Mouse (Mus musculus) MEL (cell line): ENCODE results near the gene Tmeff1. TPM values are rescaled to one million over a fixed set of nuclear protein-coding genes. Genes with fewer than 3 reads are reported as not detected.

Source experiments
- DNase-seq: peaks from one replicate; pipeline ENCODE4 v3.0.0; 2011; ENCODE audit warnings: low read depth, low spot score
- H3K27ac ChIP-seq: 2 replicates; pipeline ENCODE4 v1.5.1; 2012; ENCODE audit warnings: low read depth, mild to moderate bottlenecking, control low read depth, low read length, moderate library complexity; ENCODE audit not compliant: control insufficient read depth
- H3K27me3 ChIP-seq, 2 experiments: fragments of 150-350 bp in 1 of 2; sonication (generic) in 1 of 2; 2 replicates each; pipeline ENCODE4 v1.6.1; 2012; ENCODE audit warnings: low read length in 2 of 2, mild to moderate bottlenecking in 2 of 2, improper control_type of control experiment in 1 of 2, moderate library complexity in 1 of 2; ENCODE audit not compliant: insufficient read depth in 2 of 2, control insufficient read depth in 1 of 2
- H3K36me3 ChIP-seq, 2 experiments: 2 replicates each; pipeline ENCODE4 v1.6.1; 2012 to 2014; ENCODE audit warnings: low read length in 2 of 2, improper control_type of control experiment in 1 of 2, inconsistent platforms in 1 of 2, mild to moderate bottlenecking in 1 of 2; ENCODE audit not compliant: insufficient read depth in 2 of 2, control insufficient read depth in 1 of 2
- H3K4me1 ChIP-seq, 2 experiments: fragments of 150-350 bp in 1 of 2; sonication (generic) in 1 of 2; 2 replicates each; pipeline ENCODE4 v1.6.1; 2012; ENCODE audit warnings: low read length in 2 of 2, improper control_type of control experiment in 1 of 2, mild to moderate bottlenecking in 1 of 2; ENCODE audit not compliant: insufficient read depth in 2 of 2, control insufficient read depth in 1 of 2
- H3K4me3 ChIP-seq, 2 experiments: fragments of 150-350 bp in 1 of 2; sonication (generic) in 1 of 2; 2 replicates each; pipeline ENCODE4 v1.5.1; 2012; ENCODE audit warnings: low read depth in 2 of 2, low read length in 2 of 2, mild to moderate bottlenecking in 2 of 2, moderate library complexity in 2 of 2, control low read depth in 1 of 2, improper control_type of control experiment in 1 of 2; ENCODE audit not compliant: control insufficient read depth in 1 of 2, insufficient read depth in 1 of 2
- H3K79me2 ChIP-seq: 2 replicates; pipeline ENCODE4 v1.6.1; 2012; ENCODE audit warnings: mild to moderate bottlenecking, low read length, moderate library complexity; ENCODE audit not compliant: control insufficient read depth, poor library complexity, insufficient read depth
- H3K9ac ChIP-seq: 2 replicates; pipeline ENCODE4 v1.6.1; 2012; ENCODE audit warnings: low read depth, mild to moderate bottlenecking, control low read depth, low read length, moderate library complexity; ENCODE audit not compliant: control insufficient read depth, poor library complexity, severe bottlenecking
- H3K9me3 ChIP-seq: fragments of 150-350 bp; sonication (generic); replicated peaks from 2 replicates; pipeline ENCODE4 v1.6.1; 2012; ENCODE audit warnings: mild to moderate bottlenecking, low read length, improper control_type of control experiment, moderate library complexity; ENCODE audit not compliant: insufficient read depth
- CHD1 ChIP-seq: IDR thresholded peaks from 2 replicates; pipeline ENCODE4 v1.6.1; 2012; ENCODE audit warnings: low read depth, mild to moderate bottlenecking, inconsistent platforms, low read length, improper control_type of control experiment
- CHD2 ChIP-seq: IDR thresholded peaks from 2 replicates; pipeline ENCODE4 v1.6.1; 2011; ENCODE audit warnings: low read length, improper control_type of control experiment
- E2F4 ChIP-seq: IDR thresholded peaks from 2 replicates; pipeline ENCODE4 v1.6.1; 2011; ENCODE audit warnings: low read depth, low read length, improper control_type of control experiment, borderline replicate concordance
- ELF1 ChIP-seq: IDR thresholded peaks from 2 replicates; pipeline ENCODE4 v1.6.1; 2014; ENCODE audit warnings: low read depth, mild to moderate bottlenecking, inconsistent platforms, low read length, improper control_type of control experiment, moderate library complexity
- GABPA ChIP-seq: IDR thresholded peaks from 2 replicates; pipeline ENCODE4 v1.6.1; 2012; ENCODE audit warnings: low read depth, mild to moderate bottlenecking, inconsistent platforms, low read length, improper control_type of control experiment, moderate library complexity
- GATA1 ChIP-seq: IDR thresholded peaks from 2 replicates; pipeline ENCODE4 v1.6.1; 2011; ENCODE audit warnings: low read depth, low read length, improper control_type of control experiment
- MAFK ChIP-seq: IDR thresholded peaks from 2 replicates; pipeline ENCODE4 v1.6.1; 2011; ENCODE audit warnings: low read depth, mild to moderate bottlenecking, low read length, improper control_type of control experiment, borderline replicate concordance
- MAX ChIP-seq: IDR thresholded peaks from 2 replicates; pipeline ENCODE4 v1.6.1; 2011; ENCODE audit warnings: low read length, improper control_type of control experiment
- MEF2A ChIP-seq: IDR thresholded peaks from 2 replicates; pipeline ENCODE4 v1.6.1; 2014; ENCODE audit warnings: low read depth, mild to moderate bottlenecking, inconsistent platforms, low read length, improper control_type of control experiment; ENCODE audit not compliant: poor library complexity, insufficient replicate concordance, severe bottlenecking; ENCODE audit errors: extremely low read depth
- MYB ChIP-seq: IDR thresholded peaks from 2 replicates; pipeline ENCODE4 v1.6.1; 2011; ENCODE audit warnings: mild to moderate bottlenecking, low read depth, low read length, improper control_type of control experiment
- NELFE ChIP-seq: IDR thresholded peaks from 2 replicates; pipeline ENCODE4 v1.6.1; 2011; ENCODE audit warnings: low read depth, low read length, improper control_type of control experiment
- NRF1 ChIP-seq: IDR thresholded peaks from 2 replicates; pipeline ENCODE4 v1.6.1; 2014; ENCODE audit warnings: low read depth, mild to moderate bottlenecking, inconsistent platforms, low read length, improper control_type of control experiment, moderate library complexity; ENCODE audit not compliant: poor library complexity, insufficient read depth, severe bottlenecking
- POLR2A ChIP-seq, 2 experiments: IDR thresholded peaks; 2 replicates each; pipeline ENCODE4 v1.6.1; 2011 to 2012; ENCODE audit warnings: low read length in 2 of 2, mild to moderate bottlenecking in 2 of 2, control low read depth in 1 of 2, improper control_type of control experiment in 1 of 2, low read depth in 1 of 2, moderate library complexity in 1 of 2; ENCODE audit not compliant: control insufficient read depth in 1 of 2, insufficient read depth in 1 of 2, poor library complexity in 1 of 2
- RCOR1 ChIP-seq: IDR thresholded peaks from 2 replicates; pipeline ENCODE4 v1.6.1; 2012; ENCODE audit warnings: low read depth, mild to moderate bottlenecking, inconsistent platforms, low read length, improper control_type of control experiment
- SIN3A ChIP-seq: IDR thresholded peaks from 2 replicates; pipeline ENCODE4 v1.6.1; 2012; ENCODE audit warnings: low read length, improper control_type of control experiment, inconsistent platforms
- SMC3 ChIP-seq: IDR thresholded peaks from 2 replicates; pipeline ENCODE4 v1.6.1; 2011; ENCODE audit warnings: low read depth, low read length, improper control_type of control experiment
- TCF12 ChIP-seq: IDR thresholded peaks from 2 replicates; pipeline ENCODE4 v1.6.1; 2014; ENCODE audit warnings: low read depth, mild to moderate bottlenecking, inconsistent platforms, low read length, improper control_type of control experiment, moderate library complexity
- UBTF ChIP-seq: IDR thresholded peaks from 2 replicates; pipeline ENCODE4 v1.6.1; 2012; ENCODE audit warnings: low read depth, mild to moderate bottlenecking, inconsistent platforms, low read length, improper control_type of control experiment, moderate library complexity, borderline replicate concordance; ENCODE audit not compliant: insufficient read depth
- USF1 ChIP-seq: IDR thresholded peaks from 2 replicates; pipeline ENCODE4 v1.6.1; 2014; ENCODE audit warnings: low read depth, mild to moderate bottlenecking, inconsistent platforms, low read length, improper control_type of control experiment, moderate library complexity
- USF2 ChIP-seq, 2 experiments: IDR thresholded peaks; 2 replicates each; pipeline ENCODE4 v1.6.1; 2011 to 2012; ENCODE audit warnings: improper control_type of control experiment in 2 of 2, low read length in 2 of 2, borderline replicate concordance in 1 of 2, inconsistent platforms in 1 of 2, low read depth in 1 of 2, mild to moderate bottlenecking in 1 of 2; ENCODE audit not compliant: insufficient read depth in 1 of 2
- ZC3H11A ChIP-seq: IDR thresholded peaks from 2 replicates; pipeline ENCODE4 v1.6.1; 2012; ENCODE audit warnings: low read depth, mild to moderate bottlenecking, inconsistent platforms, low read length, improper control_type of control experiment
- ZNF384 ChIP-seq: IDR thresholded peaks from 2 replicates; pipeline ENCODE4 v1.6.1; 2012; ENCODE audit warnings: low read depth, mild to moderate bottlenecking, inconsistent platforms, low read length, improper control_type of control experiment
- polyA plus RNA-seq, 2 experiments: library from polyadenylated mRNA; stranded (reverse) in 1 of 2; unstranded in 1 of 2; fragments of >175 nt in 1 of 2; fragments of >200 nt in 1 of 2; gene quantifications; 2 replicates each; pipeline versions ENCODE4 v1.2.1 to v1.2.4; 2012; ENCODE audit warnings: low replicate concordance in 2 of 2, low read depth in 1 of 2; ENCODE audit not compliant: insufficient read length in 2 of 2, insufficient read depth in 1 of 2, missing spikeins in 1 of 2
- total RNA-seq: library from RNA; depleted of rRNA; stranded (reverse); fragments of 300-350 nt; gene quantifications from 2 replicates; pipeline ENCODE4 v1.2.3, GENCODE M21; 2012

The Tmeff1 gene
- total and polyA plus RNA-seq, 3 experiments: not detected

- Histone ChIP-seq H3K9me3 (no peaks in the 10 kb centered on the region), H3K27ac (no peak overlapping the region), H3K79me2 (no peaks in the 10 kb centered on the region), H3K4me3 (no peak overlapping the region), H3K9ac (no peak overlapping the region), H3K4me1 (no peaks in the 10 kb centered on the region), H3K27me3 (no peaks in the 10 kb centered on the region), H3K36me3 (no peaks in the 10 kb centered on the region)
- no peak for TF ChIP-seq CHD1
- no peak for TF ChIP-seq MAFK
- no peak for TF ChIP-seq NRF1
- DNase-seq: no peak
Measured at GRCm38 (mm10) chr4:48656530-48656929, 71.6 kb downstream of the Tmeff1 start.

- H3K36me3 ChIP-seq: no peaks in the 10 kb centered on the region
- no peaks in the 10 kb centered on the region for H3K4me1 ChIP-seq
- no peak overlapping the region for H3K27ac ChIP-seq
- no peaks in the 10 kb centered on the region for H3K9me3 ChIP-seq
- no peak for DNase-seq
- no peaks in the 10 kb centered on the region for H3K27me3 ChIP-seq
- no peak for TF ChIP-seq USF1
- TF ChIP-seq RCOR1: no peak
- no peak for TF ChIP-seq ZNF384
- no peak for TF ChIP-seq TCF12
- no peak for TF ChIP-seq ELF1
- no peak for TF ChIP-seq E2F4
- TF ChIP-seq SIN3A: no peak
- TF ChIP-seq UBTF: no peak
- no peak for TF ChIP-seq GATA1
- no peak for TF ChIP-seq MYB
- no peak for TF ChIP-seq CHD2
- TF ChIP-seq MEF2A: no peak
- no peak for TF ChIP-seq MAX
- TF ChIP-seq NELFE: no peak
- no peak for TF ChIP-seq NRF1
- no peak for TF ChIP-seq GABPA
- TF ChIP-seq POLR2A (IDR thresholded peaks at IDR 0.05; ENCODE audit: control insufficient read depth in 1 of 2, insufficient read depth in 1 of 2, low read depth in 1 of 2, low read length in 2 of 2, poor library complexity in 1 of 2): no peak
- no peak for TF ChIP-seq SMC3
- no peak for TF ChIP-seq ZC3H11A
- TF ChIP-seq USF2 (IDR thresholded peaks at IDR 0.05; ENCODE audit: borderline replicate concordance in 1 of 2, insufficient read depth in 1 of 2, low read depth in 1 of 2, low read length in 2 of 2): no peak
- no peak overlapping the region for H3K9ac ChIP-seq
- no peaks in the 10 kb centered on the region for H3K79me2 ChIP-seq
- H3K4me3 ChIP-seq: no peak overlapping the region
Measured at GRCm38 (mm10) chr4:48660144-48660543, 75.2 kb downstream of the Tmeff1 start.
